Mouse (Mus musculus) ES-E14 (cell line): ENCODE measurements around the gene Bicral.

Source experiments
- HCFC1 ChIP-seq: IDR thresholded peaks from 2 replicates; pipeline ENCODE4 v1.6.1; 2012; ENCODE audit warnings: low read length, inconsistent platforms, borderline replicate concordance; ENCODE audit not compliant: insufficient read depth
- MAFK ChIP-seq: IDR thresholded peaks from 2 replicates; pipeline ENCODE4 v1.6.1; 2014; ENCODE audit warnings: mild to moderate bottlenecking, low read depth, low read length, inconsistent platforms; ENCODE audit not compliant: insufficient read depth
- ZC3H11A ChIP-seq: IDR thresholded peaks from 2 replicates; pipeline ENCODE4 v1.6.1; 2012; ENCODE audit warnings: low read depth, mild to moderate bottlenecking, inconsistent platforms, low read length, borderline replicate concordance
- ZNF384 ChIP-seq: IDR thresholded peaks from 2 replicates; pipeline ENCODE4 v1.6.1; 2012; ENCODE audit warnings: low read depth, low read length, inconsistent platforms

- TF ChIP-seq HCFC1 = no peak
- no peak for TF ChIP-seq ZC3H11A
- TF ChIP-seq ZNF384 = no peak
- TF ChIP-seq MAFK = no peak
Measured at GRCm38 (mm10) chr17:46767868-46768267, 90.4 kb downstream of the Bicral start.
